Comparison of ENCODE assay signal across 8 mouse cellular contexts in the genomic region with DNA sequence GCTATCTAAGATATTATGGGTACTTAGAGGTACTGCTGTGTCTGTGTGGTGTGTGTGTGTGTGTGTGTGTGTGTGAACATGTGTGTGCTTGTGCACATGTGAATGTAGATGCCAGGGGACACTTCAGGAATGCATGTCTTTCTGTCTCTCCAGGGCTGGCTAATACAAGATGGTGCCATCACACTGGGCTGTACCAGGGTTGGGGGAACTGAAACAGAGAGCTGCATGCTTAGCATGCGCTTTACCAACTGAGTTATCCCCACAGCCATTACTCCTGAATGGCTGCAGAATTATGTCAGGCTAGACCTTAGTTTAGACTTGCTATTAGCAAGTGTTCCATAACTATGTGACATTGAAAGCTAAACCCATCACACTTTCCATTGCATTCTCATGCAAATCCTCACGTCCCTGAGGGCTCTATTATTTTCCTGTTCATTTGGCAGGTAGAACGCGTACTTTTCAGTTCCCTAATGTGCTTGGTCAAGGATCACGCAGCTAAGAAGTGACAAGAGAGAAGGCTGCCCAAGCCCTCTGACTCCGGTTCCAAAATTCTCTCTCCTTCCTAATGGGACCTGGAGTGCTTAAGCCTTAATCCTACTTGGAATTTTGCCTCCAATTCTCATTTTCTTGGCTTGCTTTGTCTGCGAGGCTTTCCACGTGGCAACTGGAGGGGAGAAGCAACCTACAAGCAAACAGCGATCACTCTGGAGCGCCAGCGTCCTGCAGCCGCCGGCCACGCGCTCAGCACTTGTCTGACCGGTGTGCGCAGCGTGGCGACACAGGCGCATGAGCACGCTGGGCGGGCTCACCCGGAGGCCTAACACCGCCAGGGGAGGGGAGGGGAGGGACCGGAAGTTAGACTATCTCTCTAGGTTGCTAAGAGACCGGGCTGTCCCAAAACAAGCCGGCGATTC. TPM values are rescaled to one million over a fixed set of nuclear protein-coding genes. Genes with fewer than 3 reads are reported as not detected.
DNase-seq lines count a peak whose midpoint lies in the region; ATAC-seq and TF ChIP-seq lines count a peak whose summit lies in the region.

Ttc25 (plus strand) TSS at position 776 of the 914 bp plus-strand sequence.

- peak; percentile 82 for ATAC-seq in Patski
- ATAC-seq in common myeloid progenitor, adult 5-6 weeks (replicated peaks; ENCODE audit: low read depth, poor library complexity, severe bottlenecking) = peak; percentile 94
- peak; percentile 96 for ATAC-seq in hindbrain, postnatal 0 days
- ATAC-seq in megakaryocyte, adult 5-6 weeks (ENCODE audit: poor library complexity, severe bottlenecking) = peak; percentile 99

- intact Hi-C loops in gastrocnemius, adult 2 months (cut with DNase I) = loop anchor here (1.0 kb wide), 1 partner anchor 18 kb away; the partner anchor contains the start of gene Acly
- intact Hi-C loops in left cerebral cortex, adult 2 months (cut with DNase I) = loop anchor here (1.0 kb wide), 1 partner anchor 17 kb away; no protein-coding TSS in a partner anchor

- peak within 1 kb of the TSS; percentile 93 for H3K27ac ChIP-seq in gastrocnemius, adult 2 months
- peak within 1 kb of the TSS; percentile 2; the same call in 1 of the 2 replicates for H3K27ac ChIP-seq in hindbrain, postnatal 0 days
- H3K27ac ChIP-seq in left cerebral cortex, adult 2 months = peak within 1 kb of the TSS; percentile 9; the same call in 1 of the 2 replicates

- WGBS in hindbrain, postnatal 0 days = 3% methylated on average over 28 of the region's 28 CpGs

- no peak for TF ChIP-seq CTCF in Patski (IDR thresholded peaks at IDR 0.05)
- peak; percentile 5; the same call in 1 of the 2 replicates for TF ChIP-seq CTCF in gastrocnemius, adult 2 months (IDR thresholded peaks at IDR 0.05)
- TF ChIP-seq CTCF in hindbrain, postnatal 0 days (IDR thresholded peaks at IDR 0.05; ENCODE audit: low read depth) = peak; percentile 28
- no peak; the same call in 1 of the 2 replicates for TF ChIP-seq CTCF in left cerebral cortex, adult 2 months (IDR thresholded peaks at IDR 0.05)

- in situ Hi-C loops in Patski (cut with MboI; ENCODE audit: low pct_unique_long_range_greater_than_20kb) = no loop called here

- H3K4me3 ChIP-seq in gastrocnemius, adult 2 months = peak within 1 kb of the TSS; percentile 77
- peak within 1 kb of the TSS; percentile 35 for H3K4me3 ChIP-seq in hindbrain, postnatal 0 days (ENCODE audit: low read length)
- peak within 1 kb of the TSS; percentile 52 for H3K4me3 ChIP-seq in left cerebral cortex, adult 2 months

- H3K27me3 ChIP-seq in Patski = no peaks in the 10 kb centered on the region
- H3K27me3 ChIP-seq in hindbrain, postnatal 0 days (ENCODE audit: insufficient read depth, low read length) = no peaks in the 10 kb centered on the region

- CTCF ChIA-PET in Patski (lab: Charles Lee) = interaction anchor here (0.7 to 1.4 kb wide), 2 partner anchors 10 to 11 kb away, joined by 3 read pairs; no protein-coding TSS in a partner anchor

- POLR2A ChIA-PET in Patski (lab: Charles Lee) = interaction anchor here (0.5 to 1.4 kb wide), 3 partner anchors 17 to 175 kb away, joined by 3 to 4 read pairs (median 3); partner anchors contain the start of gene Acly

- no peaks in the 10 kb centered on the region for H3K9me3 ChIP-seq in hindbrain, postnatal 0 days (ENCODE audit: low read length)

- no peaks in the 10 kb centered on the region for H3K36me3 ChIP-seq in hindbrain, postnatal 0 days (ENCODE audit: insufficient read depth, low read length)

- peak within 1 kb of the TSS; percentile 75 for H3K4me2 ChIP-seq in hindbrain, postnatal 0 days (ENCODE audit: low read depth, low read length)

- no peak for DNase-seq in Patski (ENCODE audit: low read depth, low spot score)
- peak; percentile 94 for DNase-seq in gastrocnemius, adult 2 months
- peak; percentile 92 for DNase-seq in hindbrain, postnatal 0 days (ENCODE audit: low spot score)
- DNase-seq in left cerebral cortex, adult 2 months (ENCODE audit: extremely low spot score in 1 of 2, low spot score in 2 of 2) = peak; percentile 77 to 80
- peak; percentile 77 to 84 for DNase-seq in right cerebral cortex, adult 2 months (ENCODE audit: low spot score in 2 of 2)
- DNase-seq in urinary bladder, postnatal 14 days (ENCODE audit: low spot score) = peak; percentile 93

- peaks cover 4% of the 10 kb centered on the region; the same call in 1 of the 2 replicates for H3K4me1 ChIP-seq in hindbrain, postnatal 0 days (ENCODE audit: insufficient read depth, low read length)

- H3K9ac ChIP-seq in hindbrain, postnatal 0 days (replicated peaks; ENCODE audit: low read length) = peak within 1 kb of the TSS; percentile 44

RNA-seq across cellular contexts. Expression of gene Ttc25, which starts in this region (rescaled TPM):
- polyA plus RNA-seq in Patski (2021) = 2.2 TPM
- total RNA-seq in common myeloid progenitor, adult 5-6 weeks (2017) = 0.05 TPM in 1 of 2 replicates, not detected in the other
- total RNA-seq in gastrocnemius, adult 2 months (2021) = under 1 TPM; 0.10 to 0.31 TPM
- total RNA-seq in hindbrain, postnatal 0 days (2014; rRNA removed) = 1.5 and 2.4 TPM in 2 replicates
- polyA plus RNA-seq in hindbrain, postnatal 0 days (2015; fragmentation: Nextera tagmentation; extraction: Ambion mirVana) = 1.8 and 2.0 TPM in 2 replicates
- 1 to 10 TPM; 1.0 to 1.4 TPM for total RNA-seq in left cerebral cortex, adult 2 months (2021)
- total RNA-seq in megakaryocyte, adult 5-6 weeks (2015) = 0.16 and 0.96 TPM in 2 replicates
- total RNA-seq in megakaryocyte, adult 5-6 weeks (2017) = not detected in 2 replicates

Comparison
In these comparisons a context has a peak if more than half of its experiments do, and no peak if none do; other contexts are left out.
1. Peak in ATAC-seq in common myeloid progenitor, adult 5-6 weeks; RNA of the gene not detected or under 1 TPM.
2. Peak in DNase-seq, H3K4me3 ChIP-seq and H3K27ac ChIP-seq in gastrocnemius, adult 2 months; RNA of the gene not detected or under 1 TPM.
3. Peak in ATAC-seq in megakaryocyte, adult 5-6 weeks; RNA of the gene not detected or under 1 TPM.
4. CTCF ChIP-seq: peak in gastrocnemius, adult 2 months (single experiment) and hindbrain, postnatal 0 days (single experiment); none in Patski (single experiment) and left cerebral cortex, adult 2 months (single experiment).
5. H3K27ac ChIP-seq: peak in every context shown above with its lines; median percentile 93 in gastrocnemius, adult 2 months; 9 in left cerebral cortex, adult 2 months; 2 in hindbrain, postnatal 0 days.
6. Peak in every context shown above with its lines, with median percentiles within 50 percentile points of each other: ATAC-seq and H3K4me3 ChIP-seq.